Mouse (Mus musculus) liver, embryonic 14.5 days (tissue): Measurements from ENCODE around the gene Ramp1.

Source experiments
- CTCF ChIP-seq: IDR thresholded peaks from 2 replicates; pipeline ENCODE4 v1.5.1; 2016; ENCODE audit warnings: antibody characterized with exemption, low read depth, control low read depth
- EP300 ChIP-seq: IDR thresholded peaks from 2 replicates; pipeline ENCODE4 v1.6.1; 2016; ENCODE audit warnings: antibody characterized with exemption, low read depth

DNA sequence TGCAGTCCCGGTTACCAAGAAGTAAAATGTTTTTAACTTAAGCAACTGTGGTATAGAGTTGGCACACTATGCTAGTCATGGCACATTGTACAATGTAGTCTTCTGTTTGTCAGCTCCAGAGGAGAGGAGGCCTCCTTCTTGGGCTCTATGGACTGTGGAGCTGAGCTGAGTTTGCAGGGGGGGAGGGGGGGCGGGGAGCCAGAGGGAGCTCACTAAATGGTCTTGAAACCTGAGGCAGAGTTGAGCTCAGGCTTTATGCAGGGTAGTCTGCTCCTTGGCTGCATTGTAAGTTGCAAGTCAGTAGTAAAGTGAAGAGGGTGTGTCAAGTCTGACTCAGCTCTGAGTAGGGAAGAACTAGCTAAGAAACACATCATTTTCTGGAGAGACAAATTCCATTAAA lies 92.6 kb downstream of the Ramp1 start:
- TF ChIP-seq EP300, result no peak
- TF ChIP-seq CTCF, result no peak
